Mouse (Mus musculus) yolk sac, embryonic 10.5 days (tissue): ENCODE measurements around the gene Papss2.
A peak's percentile ranks its signal among the peaks of the same experiment; 100 is the strongest.

Experiments
- DNase-seq: peaks from one replicate; pipeline ENCODE4 v3.0.0-alpha.2; 2017; ENCODE audit warnings: low spot score

Papss2 gene

GRCm38 (mm10) chr19:32599436-32599835 lies 3.8 kb downstream of the Papss2 start:
- DNase-seq: no peak

DNA sequence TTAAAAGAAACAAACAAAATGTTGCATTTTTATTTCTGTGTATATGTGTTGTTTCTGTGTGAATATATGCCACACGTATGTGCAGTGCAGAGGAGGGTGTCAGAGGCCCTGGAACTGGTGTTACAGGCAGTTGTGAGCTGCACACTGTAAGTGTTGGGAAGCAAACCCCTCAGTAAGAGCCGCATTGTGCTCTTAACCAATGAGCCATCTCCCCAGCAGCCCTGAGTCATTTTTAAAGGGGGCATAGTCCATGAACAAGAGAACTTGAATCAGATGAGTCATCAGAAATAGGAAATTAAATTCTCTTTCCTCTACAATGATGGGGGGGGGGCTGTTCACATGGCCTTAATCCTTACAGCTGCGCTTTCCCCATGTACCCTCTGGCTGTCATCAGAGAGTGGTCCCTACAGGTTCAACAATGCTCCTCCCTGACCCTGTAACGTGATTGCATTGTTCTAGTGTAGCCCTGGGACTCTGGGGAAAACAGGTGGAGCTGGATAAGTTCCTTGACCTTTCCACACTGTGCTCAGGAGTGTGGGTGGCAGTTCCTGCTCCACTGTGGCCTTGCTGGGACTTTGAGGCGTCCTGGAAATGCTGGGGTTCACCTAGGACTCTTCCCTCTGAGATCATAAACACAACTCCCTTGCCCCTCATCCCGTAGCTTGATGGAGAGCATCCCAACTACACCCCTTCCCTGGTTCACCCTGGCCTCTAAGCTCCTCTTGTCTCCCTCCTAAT lies 5.6 kb downstream of the Papss2 start:
- no peak for DNase-seq

DNA sequence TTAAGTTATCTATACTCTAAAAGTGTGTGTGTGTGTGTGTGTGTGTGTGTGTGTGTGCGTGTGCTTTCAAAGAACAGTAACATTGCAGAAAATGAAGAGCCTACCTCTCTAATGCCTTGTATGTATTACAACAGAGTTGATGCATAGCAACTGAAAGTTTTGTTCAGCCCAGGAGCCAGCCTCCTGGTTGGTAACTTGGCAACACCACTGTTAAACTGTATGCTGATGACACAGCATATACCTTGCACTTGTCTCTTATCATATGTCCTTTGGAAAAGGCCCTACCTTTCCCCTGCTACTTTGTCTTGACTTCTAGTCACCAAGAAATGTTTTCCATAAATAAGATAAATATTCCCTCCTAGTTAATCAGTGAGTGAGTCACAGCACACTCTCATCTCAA lies 7.9 kb downstream of the Papss2 start:
- DNase-seq: no peak

GRCm38 (mm10) chr19:32604127-32604526 lies 8.5 kb downstream of the Papss2 start:
- DNase-seq: no peak

- no peak for DNase-seq
Measured at GRCm38 (mm10) chr19:32604563-32605252, 9.1 kb downstream of the Papss2 start.

- DNase-seq: no peak
Measured at GRCm38 (mm10) chr19:32606227-32606827, 10.7 kb downstream of the Papss2 start.

- no peak for DNase-seq
Measured at GRCm38 (mm10) chr19:32607036-32607435, 11.4 kb downstream of the Papss2 start.

- no peak for DNase-seq
Measured at GRCm38 (mm10) chr19:32611386-32612092, 15.9 kb downstream of the Papss2 start.

- no peak for DNase-seq
Measured at GRCm38 (mm10) chr19:32614046-32614771, 18.6 kb downstream of the Papss2 start.

- no peak for DNase-seq
Measured at GRCm38 (mm10) chr19:32614772-32615099, 19.1 kb downstream of the Papss2 start.

DNA sequence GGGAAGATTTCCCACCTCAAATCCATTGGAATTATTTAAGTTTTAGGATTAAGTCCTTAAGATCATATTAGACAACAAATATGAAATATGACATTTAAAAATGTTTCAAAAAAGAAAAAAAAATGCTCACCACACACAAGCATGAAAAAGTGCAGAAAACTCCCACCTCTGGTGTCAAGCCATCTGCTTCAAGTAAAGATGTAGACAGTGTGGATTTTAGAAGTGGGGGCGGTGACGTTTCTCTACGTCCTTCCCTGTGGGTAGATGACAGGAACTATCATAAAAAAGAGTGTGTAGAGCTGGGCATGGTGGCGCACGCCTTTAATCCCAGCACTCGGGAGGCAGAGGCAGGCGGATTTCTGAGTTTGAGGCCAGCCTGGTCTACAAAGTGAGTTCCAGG lies 21.1 kb downstream of the Papss2 start:
- no peak for DNase-seq

DNA sequence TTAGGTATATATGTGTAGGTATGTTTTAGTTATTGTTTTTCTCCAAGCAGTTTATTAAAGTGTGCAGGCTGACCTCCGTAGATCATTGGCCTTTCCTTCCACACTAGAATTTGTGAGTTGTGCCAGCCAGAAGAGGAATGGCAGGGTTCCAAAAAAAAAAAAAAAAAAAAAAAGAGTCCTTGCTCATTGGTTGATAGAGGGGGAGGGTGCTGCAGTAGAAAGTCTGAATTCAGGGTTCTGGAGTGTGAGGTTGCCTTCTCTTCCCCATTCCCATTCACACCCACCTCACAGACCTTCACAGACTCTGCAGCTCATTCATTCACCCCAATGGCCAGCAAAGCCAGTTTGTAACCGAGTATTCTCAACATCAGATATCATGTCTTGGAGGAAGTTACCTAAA lies 24.1 kb downstream of the Papss2 start:
- no peak for DNase-seq

DNA sequence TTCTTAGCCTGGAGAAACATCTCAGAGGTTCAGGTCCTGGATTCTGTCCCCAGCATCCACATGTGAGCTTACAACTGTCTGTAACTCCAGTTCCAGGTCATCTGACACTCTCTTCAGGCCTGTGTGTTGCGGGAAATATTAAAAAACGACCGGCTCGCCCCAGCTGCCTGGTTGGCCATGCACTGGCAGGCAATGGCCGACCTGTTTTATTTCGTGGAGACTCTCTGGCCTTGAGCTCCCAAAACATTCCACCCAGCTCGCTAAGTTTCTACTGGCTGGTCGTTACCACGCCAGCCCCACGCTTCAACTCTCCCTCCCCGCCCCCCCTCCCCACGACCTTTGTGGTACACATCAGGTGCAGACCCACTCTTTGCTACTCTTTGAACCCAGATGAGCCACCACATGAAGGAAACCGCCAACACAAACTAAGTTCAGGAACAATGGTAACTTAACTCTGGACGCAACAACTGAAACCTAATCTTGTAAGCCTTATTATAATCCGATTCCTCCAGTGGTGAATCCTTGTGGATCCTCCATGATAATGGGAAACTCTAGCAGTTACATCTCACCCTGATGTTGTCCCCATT lies 25.4 kb downstream of the Papss2 start:
- DNase-seq: no peak

DNA sequence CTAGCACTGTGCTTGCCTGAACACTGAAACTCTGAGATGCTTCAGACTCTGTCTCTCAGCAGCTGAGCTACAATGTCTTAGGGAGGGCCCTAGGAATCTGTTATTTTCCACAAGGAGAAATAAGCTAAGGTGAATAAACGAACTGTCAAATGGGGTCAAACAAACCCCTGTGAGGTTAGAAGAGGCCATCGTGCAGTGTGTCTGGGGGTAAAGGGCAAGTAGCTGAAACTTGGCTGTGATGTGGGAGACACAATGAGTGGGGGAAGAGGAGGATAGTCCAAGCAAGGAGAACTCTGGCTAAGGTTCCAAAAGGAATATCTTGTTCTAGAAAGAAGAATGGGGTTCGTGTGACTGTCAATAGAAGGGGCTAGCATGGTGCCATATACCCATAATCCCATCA lies 26.6 kb downstream of the Papss2 start:
- no peak for DNase-seq

- peak; percentile 59 for DNase-seq
Measured at GRCm38 (mm10) chr19:32626768-32627331, 31.3 kb downstream of the Papss2 start.

DNA sequence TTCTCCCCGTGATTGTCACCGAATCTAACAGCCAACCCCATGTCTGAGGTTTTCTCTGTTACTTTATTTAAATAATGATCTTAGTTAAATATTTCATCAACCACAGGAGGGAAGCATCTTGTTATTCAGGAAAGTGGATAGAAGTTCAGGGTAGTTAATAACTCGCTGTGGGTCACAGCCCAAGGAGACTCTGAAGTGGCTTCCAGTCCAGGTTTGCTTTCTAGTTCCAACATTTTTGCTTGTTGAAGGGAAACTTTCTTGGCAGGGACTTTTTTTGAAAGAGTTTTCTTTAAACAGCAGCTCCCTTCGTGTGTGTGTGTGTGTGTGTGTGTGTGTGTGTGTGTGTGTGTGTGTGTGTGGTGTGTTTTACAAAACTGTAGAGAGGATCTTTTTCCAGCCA lies 32.0 kb downstream of the Papss2 start:
- no peak for DNase-seq

GRCm38 (mm10) chr19:32628572-32629132 lies 33.1 kb downstream of the Papss2 start:
- DNase-seq: no peak

- no peak for DNase-seq
Measured at GRCm38 (mm10) chr19:32634916-32635315, 39.3 kb downstream of the Papss2 start.

DNA sequence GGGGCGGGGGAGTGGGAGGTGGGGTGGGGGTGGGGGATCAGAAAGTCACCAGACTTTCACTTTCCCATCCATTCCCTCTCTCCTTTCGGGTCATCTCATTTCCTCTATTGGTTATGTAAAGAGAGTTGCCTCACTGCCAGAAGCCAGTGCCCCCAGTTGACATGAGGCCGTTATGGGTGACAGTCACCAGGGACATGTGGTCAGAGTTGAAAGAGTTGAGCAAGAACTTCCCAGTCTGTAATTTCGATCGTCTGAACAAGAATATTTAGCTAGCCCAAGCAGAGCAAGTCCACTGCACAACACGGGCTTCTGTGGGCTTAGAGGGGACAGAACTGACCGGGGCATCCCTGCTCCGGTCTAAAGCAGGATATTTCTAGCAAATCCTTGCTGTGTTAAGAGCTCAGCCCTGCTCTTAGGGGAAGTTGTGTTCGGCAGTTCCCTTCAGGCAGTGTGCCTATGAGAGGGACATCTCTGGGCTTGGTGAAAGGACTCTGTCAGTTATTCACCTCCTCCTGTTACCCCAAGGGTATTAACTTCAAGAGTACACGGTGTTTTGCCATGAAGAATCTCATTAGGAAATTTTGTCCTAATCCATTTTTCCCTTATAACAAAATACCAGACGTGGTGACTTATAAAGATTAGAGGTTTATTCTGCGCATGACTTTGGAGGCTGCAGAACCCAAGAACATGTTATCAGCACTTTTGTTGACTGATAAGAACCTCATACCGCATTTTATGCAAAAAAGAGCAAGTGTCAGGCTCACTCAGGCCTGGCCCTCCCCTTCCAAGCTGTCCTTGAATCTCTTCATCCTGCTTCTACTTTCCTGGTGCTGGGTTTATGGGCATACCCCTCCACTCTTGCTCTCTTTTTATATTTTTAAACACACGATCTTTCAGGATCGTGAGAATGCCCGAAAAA lies 42.0 kb downstream of the Papss2 start:
- no peak for DNase-seq
